Mouse (Mus musculus) fat pad, adult 2 months (tissue): Measurements from ENCODE around the gene Hnrnpl.
A peak's percentile ranks its signal among the peaks of the same experiment; 100 is the strongest.

Experiments
- DNase-seq: peaks from one replicate; pipeline ENCODE4 v3.0.0-alpha.2; 2011; ENCODE audit warnings: low read depth, low spot score; ENCODE audit errors: extremely low read depth

Hnrnpl gene

GRCm38 (mm10) chr7:28867508-28868340 lies 59.4 kb downstream of the Hnrnpl start:
- DNase-seq, result peak; percentile 74

GRCm38 (mm10) chr7:28870901-28871664 lies 62.7 kb downstream of the Hnrnpl start:
- DNase-seq, result no peak
